Mouse (Mus musculus) heart, postnatal 36 days (tissue): ENCODE results near the gene Dtx3. TPM values are rescaled to one million over a fixed set of nuclear protein-coding genes. Genes with fewer than 3 reads are reported as not detected.
"Not testable (repeated sequence)": the region's sequence is repeated elsewhere in the genome, so short reads cannot be mapped to it uniquely, and the experiment has no call there.

Experiments used
- DNase-seq, 2 experiments: peaks; one replicate each; pipeline ENCODE4 v3.0.0; 2021 to 2022
- intact Hi-C: fragments of 180-260 bp; cut with DNase I; formaldehyde crosslinking; loops from one replicate; pipeline ENCODE4 v1.15.1; 2025
- total RNA-seq, 2 experiments: library from RNA; stranded (reverse); gene quantifications; 2 replicates each; pipeline ENCODE4 v1.2.3; 2021

The Dtx3 gene
- total RNA-seq, 2 experiments from 2014 or later = 25.8 to 29.4 TPM

- DNase-seq = no peak
- intact Hi-C loops = loop anchor here (2.0 kb wide), 1 partner anchor 45 kb away; no protein-coding TSS in a partner anchor
These were observed 27.8 kb downstream of the Dtx3 start for GRCm38 (mm10) chr10:127167614-127168192.

GRCm38 (mm10) chr10:127166771-127167613 is 28.5 kb downstream of the Dtx3 start:
- DNase-seq = no peak
- intact Hi-C loops = loop anchor here (2.0 kb wide), 1 partner anchor 44 kb away; no protein-coding TSS in a partner anchor

DNA sequence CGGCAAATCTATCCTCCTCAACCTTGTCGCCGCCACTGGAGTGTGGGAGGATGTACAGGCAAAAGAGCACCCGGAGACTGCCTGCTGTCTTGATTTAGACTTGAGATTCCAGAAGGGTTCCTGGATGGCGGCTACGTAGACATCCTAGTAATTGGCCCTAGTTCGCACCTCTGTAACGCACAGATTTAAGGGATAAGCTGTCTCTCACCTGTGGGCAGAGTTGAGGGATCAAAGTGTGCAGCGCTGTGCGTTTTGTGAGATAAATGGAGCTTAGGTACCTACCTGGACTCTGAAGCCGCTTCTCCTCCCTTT is 29.2 kb downstream of the Dtx3 start:
- intact Hi-C loops = loop anchor here (2.0 kb wide), 1 partner anchor 44 kb away; no protein-coding TSS in a partner anchor
- no peak for DNase-seq

DNA sequence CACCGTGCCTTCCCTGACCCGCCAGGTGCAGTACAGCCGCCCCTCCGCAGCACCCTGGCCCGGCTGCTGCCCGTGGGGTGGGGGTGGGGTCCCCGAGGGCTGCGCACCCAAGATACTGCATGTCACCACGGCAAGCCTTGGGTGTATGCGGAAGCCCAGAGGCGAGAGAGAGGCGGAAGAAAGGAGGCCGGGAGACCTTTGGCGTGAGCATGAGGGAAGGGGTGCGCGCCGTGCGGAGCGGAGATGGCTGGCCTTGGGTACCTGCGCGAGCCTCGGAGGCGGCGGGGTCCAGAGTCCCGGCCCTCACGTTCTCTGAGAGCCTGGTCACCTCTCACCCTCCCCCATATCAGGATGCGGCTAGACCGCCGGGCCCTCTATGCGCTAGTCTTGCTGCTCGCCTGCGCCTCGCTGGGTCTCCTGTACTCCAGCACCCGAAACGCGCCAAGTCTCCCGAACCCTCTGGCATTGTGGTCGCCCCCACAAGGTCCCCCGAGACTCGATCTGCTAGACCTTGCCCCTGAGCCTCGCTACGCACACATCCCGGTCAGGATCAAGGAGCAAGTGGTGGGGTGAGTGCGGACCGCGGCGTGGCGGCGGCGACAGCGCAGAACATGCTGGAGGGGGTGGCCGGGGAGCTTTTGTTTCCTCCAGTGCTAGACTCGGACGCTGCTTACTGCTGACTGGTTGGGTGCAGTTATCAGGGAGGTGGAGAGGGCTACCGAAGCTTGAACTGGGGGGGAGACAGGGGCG is 29.7 kb downstream of the Dtx3 start:
- intact Hi-C loops = loop anchor here (1.0 to 2.0 kb wide), 2 partner anchors 43 to 63 kb away; no protein-coding TSS in a partner anchor

GRCm38 (mm10) chr10:127165354-127165653 is 30.2 kb downstream of the Dtx3 start:
- DNase-seq = peak in 1 of 2 experiments; percentile 41

More for the DNA sequence above, 29.7 kb downstream of the Dtx3 start:
- peak; percentile 36 to 60 for DNase-seq

GRCm38 (mm10) chr10:127164631-127165353 is 30.7 kb downstream of the Dtx3 start, which contains the start of gene B4galnt1:
TSS of gene B4galnt1 (plus strand) at chr10:127165225.
- DNase-seq = peak; percentile 77 to 81
- intact Hi-C loops = loop anchor here (1.0 kb wide), 1 partner anchor 65 kb away; no protein-coding TSS in a partner anchor

More at GRCm38 (mm10) chr10:127165354-127165653, 30.2 kb downstream of the Dtx3 start:
- intact Hi-C loops = loop anchor here (1.0 kb wide), 1 partner anchor 64 kb away; no protein-coding TSS in a partner anchor

DNA sequence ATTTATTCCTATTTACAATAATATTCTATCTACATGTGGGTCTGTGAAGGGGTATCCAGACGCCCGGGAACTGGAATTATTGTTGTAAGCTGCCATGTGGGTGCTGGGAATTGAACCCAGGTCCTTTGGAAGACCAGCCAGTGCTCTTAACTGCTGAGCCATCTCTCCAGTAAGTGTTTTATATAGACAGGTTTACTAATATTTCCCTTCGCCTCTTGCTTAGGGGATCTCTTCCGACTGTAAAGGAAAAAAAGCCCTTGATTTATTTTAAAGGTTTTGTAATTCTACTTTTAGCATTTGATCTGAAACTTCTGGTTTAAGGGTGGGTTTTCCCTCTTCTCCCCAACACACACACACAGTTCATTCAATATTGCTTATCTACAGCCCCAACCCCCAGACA is 31.3 kb downstream of the Dtx3 start:
- intact Hi-C loops = no loop called here
- no peak for DNase-seq

DNA sequence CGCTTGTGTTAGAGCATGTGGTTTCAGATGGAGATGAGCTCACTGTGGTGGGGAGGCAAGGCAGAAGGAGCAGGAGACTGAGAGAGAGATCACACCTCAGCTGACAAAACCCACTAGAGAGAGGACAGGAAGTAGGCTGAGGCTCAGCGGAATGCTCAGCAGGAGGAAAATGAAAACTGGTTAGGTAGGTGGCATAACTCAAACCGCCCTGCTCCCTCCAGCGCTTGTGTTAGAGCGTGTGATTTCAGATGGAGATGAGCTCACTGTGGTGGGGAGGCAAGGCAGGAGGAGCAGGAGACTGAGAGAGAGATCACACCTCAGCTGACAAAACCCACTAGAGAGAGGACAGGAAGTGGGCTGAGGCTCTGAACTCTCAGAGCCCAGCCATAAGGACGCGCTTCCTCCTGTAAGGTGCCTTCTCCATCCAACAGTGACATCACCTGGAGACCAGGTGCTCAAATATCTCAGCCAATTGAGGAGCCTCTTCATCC is 32.7 kb downstream of the Dtx3 start:
- intact Hi-C loops, DNase-seq: not testable (repeated sequence)

- intact Hi-C loops = no loop called here
These were observed 34.8 kb downstream of the Dtx3 start for GRCm38 (mm10) chr10:127160728-127161127.

GRCm38 (mm10) chr10:127160081-127160480 is 35.4 kb downstream of the Dtx3 start:
- DNase-seq = no peak
- intact Hi-C loops = no loop called here

More at GRCm38 (mm10) chr10:127160728-127161127, 34.8 kb downstream of the Dtx3 start:
- DNase-seq = no peak

DNA sequence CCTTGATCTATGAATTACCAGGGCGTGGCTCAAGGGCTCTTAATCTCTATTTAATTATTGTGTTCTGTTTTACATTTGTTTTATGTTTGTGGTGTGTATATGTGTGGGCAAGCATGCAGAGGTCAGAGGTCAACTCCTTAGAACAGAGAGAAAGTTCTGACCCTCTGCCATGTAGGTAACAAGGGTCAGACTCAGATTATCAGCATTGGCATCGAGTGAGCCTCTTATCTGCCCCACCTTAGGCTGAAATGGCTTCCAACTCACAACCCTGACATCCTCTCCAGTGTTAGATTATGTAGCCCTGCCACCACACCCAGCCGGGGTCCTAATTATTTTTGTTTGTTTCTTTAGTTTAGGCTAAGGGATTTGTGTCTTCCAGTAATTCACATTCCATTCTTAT is 37.1 kb downstream of the Dtx3 start:
- DNase-seq = no peak
- intact Hi-C loops = no loop called here

DNA sequence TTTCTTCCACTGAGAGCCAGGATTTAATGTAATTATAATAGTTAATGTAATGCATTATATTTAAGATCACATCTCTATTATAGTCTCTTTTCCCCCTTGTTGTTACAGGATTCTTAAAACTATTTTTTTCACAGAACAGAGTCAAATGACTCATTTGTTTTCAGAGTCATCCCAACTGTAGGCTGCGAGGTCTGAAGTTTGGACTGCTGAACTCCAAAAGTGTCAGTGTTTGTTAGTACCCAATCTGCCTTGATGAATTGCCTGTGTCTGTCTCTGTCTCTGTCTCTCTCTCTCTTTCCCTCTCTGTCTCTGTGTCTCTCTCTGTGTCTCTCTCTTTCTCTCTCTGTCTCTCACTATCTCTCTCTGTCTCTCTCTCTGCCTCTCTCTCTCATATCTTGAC is 39.0 kb downstream of the Dtx3 start:
- no peak for DNase-seq
- intact Hi-C loops = no loop called here

DNA sequence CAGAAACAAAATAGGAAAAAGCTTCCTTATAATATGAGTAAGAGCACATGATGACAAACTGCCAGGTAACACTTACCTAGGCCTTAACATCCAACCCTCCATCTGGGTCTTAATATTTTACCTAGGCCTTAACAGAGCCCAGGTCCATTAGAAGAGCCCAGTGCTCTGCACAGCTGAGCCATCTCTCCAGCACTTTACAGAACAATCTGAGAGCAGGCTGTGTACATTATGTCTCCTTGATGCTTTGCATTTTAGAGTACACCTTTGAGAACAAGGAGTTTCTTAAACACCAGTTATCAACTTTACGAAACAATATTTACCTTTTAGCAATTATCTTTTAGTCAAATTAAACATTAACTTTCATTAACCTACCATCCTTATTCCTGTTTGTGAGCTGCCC is 39.4 kb downstream of the Dtx3 start:
- no peak for DNase-seq
- intact Hi-C loops = no loop called here

- intact Hi-C loops = no loop called here
- no peak for DNase-seq
These were observed 40.9 kb downstream of the Dtx3 start for GRCm38 (mm10) chr10:127154652-127155051.

DNA sequence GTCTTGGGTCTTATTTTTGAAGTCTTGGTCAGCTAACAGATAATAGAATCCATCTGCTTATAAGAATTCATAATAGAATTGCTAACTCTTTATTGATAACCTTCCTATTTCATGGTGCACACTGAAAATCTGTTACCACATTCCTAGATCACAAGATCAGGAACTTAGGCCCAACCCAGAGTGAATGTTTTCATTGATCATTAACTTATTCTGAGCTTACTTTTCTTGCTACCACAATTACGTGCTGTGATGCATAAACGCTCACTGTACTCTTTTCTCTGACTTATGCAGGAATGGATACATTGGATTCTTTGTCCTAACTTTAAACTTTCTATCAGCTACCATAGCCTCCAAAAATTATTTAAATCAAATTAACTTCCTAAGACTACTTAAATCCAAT is 41.3 kb downstream of the Dtx3 start:
- intact Hi-C loops = no loop called here
- no peak for DNase-seq

DNA sequence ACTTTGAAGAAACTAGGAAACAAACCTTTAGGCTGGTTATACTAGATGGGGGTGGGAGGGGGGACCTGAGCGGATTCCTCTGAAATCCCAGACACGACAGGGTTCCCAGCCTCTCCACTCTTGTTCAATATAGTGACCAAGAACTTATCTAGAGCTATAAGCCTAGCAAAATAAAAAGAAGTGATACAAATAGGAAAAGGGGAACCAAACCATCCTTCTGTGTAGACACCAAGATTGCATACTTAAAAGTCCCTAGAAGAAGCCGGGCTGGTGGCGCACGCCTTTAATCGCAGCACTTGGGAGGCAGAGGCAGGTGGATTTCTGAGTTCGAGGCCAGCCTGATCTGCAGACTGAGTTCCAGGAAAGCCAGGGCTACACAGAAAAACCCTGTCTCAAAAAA is 42.2 kb downstream of the Dtx3 start:
- DNase-seq = no peak
- intact Hi-C loops = no loop called here

DNA sequence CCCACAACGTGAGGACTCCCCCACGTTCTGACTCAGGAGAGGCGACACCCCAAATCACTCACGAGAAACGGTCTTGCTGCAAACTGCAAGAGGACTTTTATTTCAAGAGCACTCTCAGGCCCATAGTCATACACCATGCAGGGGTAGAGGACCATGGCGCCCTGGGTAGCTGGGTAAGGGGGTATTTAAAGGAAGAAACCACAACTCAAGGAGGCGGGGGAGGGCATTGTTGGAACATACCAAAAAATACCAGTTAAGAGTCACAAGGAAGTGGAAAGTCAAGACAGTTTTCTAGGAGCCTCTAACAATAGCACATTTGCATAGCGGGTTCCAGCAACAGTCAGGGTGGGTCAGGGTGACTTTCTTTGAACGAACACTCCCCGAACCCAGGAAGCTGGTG is 43.0 kb downstream of the Dtx3 start:
- DNase-seq, intact Hi-C loops: not testable (repeated sequence)

DNA sequence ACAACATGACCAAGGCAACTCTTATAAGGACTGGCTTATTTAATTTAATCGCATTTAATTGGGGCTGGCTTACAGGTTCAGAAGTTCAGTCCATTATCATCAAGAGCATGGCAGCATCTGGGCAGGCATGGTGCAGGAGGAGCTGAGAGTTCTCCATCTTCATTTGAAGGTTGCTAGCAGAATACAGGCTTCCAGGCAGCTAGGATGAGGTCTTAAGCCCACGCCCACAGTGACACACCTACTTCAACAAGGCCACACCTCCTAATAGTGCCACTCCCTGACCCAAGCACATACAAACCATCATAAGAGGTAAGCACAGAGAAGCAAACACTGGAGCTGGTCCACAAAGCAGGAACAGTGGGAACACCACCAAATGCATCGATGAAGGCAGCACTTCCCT is 44.3 kb downstream of the Dtx3 start:
- DNase-seq = not testable (repeated sequence)

DNA sequence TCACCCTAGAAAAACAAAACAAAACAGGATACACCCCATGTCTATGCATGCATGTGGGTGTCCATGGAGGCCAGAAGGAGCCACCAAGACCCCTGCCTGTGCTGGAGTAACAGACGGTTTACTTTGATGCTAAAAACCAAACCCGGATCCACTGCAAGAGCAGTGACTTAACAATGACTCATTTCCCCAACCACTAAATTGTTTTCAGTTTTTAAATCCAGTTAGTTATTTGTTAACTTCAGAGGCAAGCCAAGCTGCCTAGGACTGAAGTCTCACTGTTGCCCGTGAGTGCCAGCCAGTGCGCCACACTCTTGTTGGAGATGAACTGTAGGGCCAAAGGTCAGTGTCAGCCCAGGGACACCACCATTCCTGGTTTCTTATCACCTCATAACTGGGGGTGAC is 45.1 kb downstream of the Dtx3 start:
- DNase-seq = no peak
- intact Hi-C loops = no loop called here

More for the DNA sequence above, 44.3 kb downstream of the Dtx3 start:
- intact Hi-C loops = not testable (repeated sequence)

- intact Hi-C loops = no loop called here
- DNase-seq = no peak
These were observed 48.4 kb downstream of the Dtx3 start for GRCm38 (mm10) chr10:127147135-127147534.
